Mouse (Mus musculus) brain, embryonic 14.5 days (tissue): Measurements from ENCODE around the gene Cdk5rap3.

ENCODE experiments used
- CTCF ChIP-seq: fragments of 200-500 bp; IDR thresholded peaks from 2 replicates; pipeline ENCODE4 v1.5.1; 2012; ENCODE audit warnings: inconsistent platforms, mild to moderate bottlenecking, moderate library complexity, borderline replicate concordance; ENCODE audit not compliant: insufficient read depth, insufficient read length; ENCODE audit errors: extremely low read depth
- POLR2A ChIP-seq: fragments of 200-500 bp; IDR thresholded peaks from 2 replicates; pipeline ENCODE4 v1.6.1; 2012; ENCODE audit warnings: mild to moderate bottlenecking, inconsistent platforms, borderline replicate concordance; ENCODE audit not compliant: poor library complexity, insufficient read depth, insufficient read length, severe bottlenecking; ENCODE audit errors: extremely low read depth

DNA sequence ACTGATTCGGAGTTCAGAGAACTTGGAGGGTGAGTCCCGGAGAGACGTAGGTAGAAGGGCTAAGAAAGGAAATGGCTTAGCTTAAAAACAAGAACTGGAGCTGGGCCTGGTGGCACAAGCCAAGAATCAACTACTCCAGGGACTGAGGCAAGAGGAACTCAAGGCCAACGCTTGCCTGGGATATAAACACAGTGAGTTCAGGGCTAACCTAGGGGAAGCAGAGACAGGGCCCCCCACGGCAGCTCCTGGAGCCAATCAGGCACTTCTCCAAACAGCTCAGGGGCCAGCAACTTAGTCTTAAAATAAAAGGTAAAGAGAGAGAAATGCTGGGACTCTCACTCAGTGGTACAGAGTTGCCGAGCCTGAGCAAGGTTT lies 22.1 kb upstream of the Cdk5rap3 start:
- TF ChIP-seq POLR2A (no peak), CTCF (no peak)
